Mouse (Mus musculus) B cell, adult 67 days (primary cell): ENCODE results near the gene Polr3c. TPM values are rescaled to one million over a fixed set of nuclear protein-coding genes. Genes with fewer than 3 reads are reported as not detected.

ENCODE experiments used
- total RNA-seq, 2 experiments: library from RNA; stranded (reverse); gene quantifications; 4 replicates each; pipeline ENCODE4 v1.2.4; 2023

The Polr3c gene
- total RNA-seq: 10 to 100 TPM; 51.9 to 64.0 TPM

GRCm38 (mm10) chr3:96727343-96727827 is at the start of gene Polr3c, which contains the start of gene Rnf115:
Polr3c (minus strand) TSS chr3:96727628.
Rnf115 (plus strand) TSS chr3:96727664.

GRCm38 (mm10) chr3:96707903-96708683 is 19.3 kb downstream of the Polr3c start, which contains the start of gene Nudt17:
Nudt17 (minus strand) TSS chr3:96708562.

GRCm38 (mm10) chr3:96696198-96696765 is 31.1 kb downstream of the Polr3c start, which contains the start of gene Pias3:
Pias3 (plus strand) TSS chr3:96696384.

GRCm38 (mm10) chr3:96669727-96670468 is 57.5 kb downstream of the Polr3c start, which contains the start of gene Ankrd35:
Ankrd35 (plus strand) TSS chr3:96670131.

Other genes starting within 250 kb of the Polr3c start
- not detected for gene Hfe2, start 202.5 kb downstream of the Polr3c start, total RNA-seq
- gene Txnip, start 169.7 kb downstream of the Polr3c start, total RNA-seq: 1,000 to 10,000 TPM in 1 of 2 experiments, 100 to 1,000 TPM in 1; 931 to 1,017 TPM
- gene Gm16253, start 150.6 kb downstream of the Polr3c start, total RNA-seq: not detected
- 10 to 100 TPM; 26.1 to 33.7 TPM for gene Polr3gl, start 133.4 kb downstream of the Polr3c start, total RNA-seq
- gene Ankrd34a, start 131.0 kb downstream of the Polr3c start, total RNA-seq: not detected
- gene Lix1l, start 126.5 kb downstream of the Polr3c start, total RNA-seq: under 1 TPM; 0.64 to 0.65 TPM
- gene Rbm8a, start 97.7 kb downstream of the Polr3c start, total RNA-seq: 10 to 100 TPM; 93.0 to 93.1 TPM
- gene Pex11b, start 92.3 kb downstream of the Polr3c start, total RNA-seq: 10 to 100 TPM; 24.4 to 29.6 TPM
- under 1 TPM in 1 of 2 experiments, not detected in 1; 0.26 TPM for gene Gm42957, start 92.2 kb downstream of the Polr3c start, total RNA-seq
- gene Itga10, start 82.0 kb downstream of the Polr3c start, total RNA-seq: 1 to 10 TPM; 2.2 to 2.5 TPM
- under 1 TPM in 1 of 2 experiments, not detected in 1; 0.18 TPM for gene Ankrd35, start 57.5 kb downstream of the Polr3c start, total RNA-seq
- 10 to 100 TPM; 48.3 to 60.7 TPM for gene Pias3, start 31.2 kb downstream of the Polr3c start, total RNA-seq
- 1 to 10 TPM; 1.1 to 1.2 TPM for gene Nudt17, start 19.1 kb downstream of the Polr3c start, total RNA-seq
- 10 to 100 TPM; 55.8 to 59.7 TPM for gene Rnf115, start within 50 bp of the Polr3c start, total RNA-seq
- gene Pdzk1, start 101.7 kb upstream of the Polr3c start, total RNA-seq: not detected
- gene Cd160, start 101.7 kb upstream of the Polr3c start, total RNA-seq: 1 to 10 TPM in 1 of 2 experiments, under 1 TPM in 1; 0.90 to 1.2 TPM
- not detected for gene Gja5, start 177.1 kb upstream of the Polr3c start, total RNA-seq
- gene Gpr89, start 177.7 kb upstream of the Polr3c start, total RNA-seq: 10 to 100 TPM; 22.5 to 24.1 TPM
- not detected for gene Gja8, start 198.4 kb upstream of the Polr3c start, total RNA-seq